Mouse (Mus musculus): ENCODE results near the gene Cilp2.

Gene Cilp2

DNA sequence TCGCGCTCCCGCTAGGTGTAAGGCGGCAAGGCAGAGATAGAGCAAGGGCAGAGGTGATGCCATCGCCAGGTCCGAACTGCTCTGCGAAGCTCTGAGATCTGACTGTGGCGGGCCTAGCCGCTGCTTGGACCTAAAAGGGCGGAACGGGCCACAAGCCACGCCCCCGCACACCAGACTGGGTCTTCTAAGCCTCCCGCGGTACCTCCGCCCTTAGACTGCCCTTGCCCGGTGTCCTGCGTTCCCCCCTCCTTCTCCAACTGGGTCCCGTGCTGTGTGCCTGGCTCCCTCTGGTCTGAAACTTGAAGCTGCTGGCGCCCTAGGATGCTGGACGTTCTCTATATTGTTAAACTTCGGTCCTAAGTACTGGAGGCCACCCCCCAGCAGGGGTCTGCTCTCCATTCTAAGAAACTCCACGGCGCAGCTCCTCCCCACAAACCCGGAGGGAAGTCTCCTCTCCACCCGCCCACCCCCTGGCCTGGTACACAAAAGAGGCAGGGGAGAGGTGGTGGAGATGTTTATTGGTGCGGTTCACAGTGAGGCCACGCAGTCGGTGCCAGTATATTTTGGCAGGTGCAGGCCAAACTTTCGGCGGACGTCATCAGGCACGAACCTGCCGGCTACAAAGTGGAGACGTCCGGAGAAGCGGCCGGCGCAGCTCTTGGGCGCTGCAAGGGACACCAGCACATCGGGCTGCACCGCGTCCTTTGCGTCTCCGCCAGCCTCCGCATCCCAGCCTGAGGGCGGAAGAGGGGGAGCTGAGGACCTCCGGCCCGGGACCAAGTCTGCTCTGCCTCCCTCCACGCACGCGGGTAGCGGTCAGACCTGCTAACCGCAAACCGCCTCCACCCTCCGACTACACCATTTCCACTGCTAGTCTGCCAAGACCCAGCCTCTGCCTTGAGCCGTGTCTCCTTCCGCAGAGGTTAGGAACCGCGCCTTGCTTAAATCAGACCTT lies at the start of gene Cilp2:
Gene Cilp2, minus strand, starts transcription at position 399 of the 955 bp plus-strand sequence.
- no peak for DNase-seq

- DNase-seq = no peak
These were observed 48.7 kb upstream of the Cilp2 start for GRCm38 (mm10) chr8:69936050-69936794.

DNA sequence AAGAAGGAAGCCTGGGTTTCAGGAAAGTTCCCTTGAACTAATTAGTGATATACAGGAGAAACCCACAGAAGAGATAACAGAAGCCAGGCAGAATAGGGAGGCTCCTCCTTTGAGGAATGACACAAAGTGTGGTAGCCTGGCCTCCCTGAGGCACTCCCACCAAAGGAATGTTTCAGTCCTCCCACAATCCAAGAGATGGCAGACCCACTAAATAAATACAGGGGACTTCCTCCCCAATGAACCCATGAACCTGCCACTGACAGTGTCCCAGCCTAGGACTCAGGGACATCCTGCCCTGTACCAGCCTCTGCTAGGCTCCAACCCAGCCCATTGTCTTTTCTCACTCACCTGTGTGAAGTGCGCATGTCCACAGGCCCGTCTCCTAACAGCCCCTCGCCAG lies 47.9 kb upstream of the Cilp2 start:
- DNase-seq = no peak

- DNase-seq = no peak
These were observed 47.1 kb upstream of the Cilp2 start for GRCm38 (mm10) chr8:69934582-69934981.

DNA sequence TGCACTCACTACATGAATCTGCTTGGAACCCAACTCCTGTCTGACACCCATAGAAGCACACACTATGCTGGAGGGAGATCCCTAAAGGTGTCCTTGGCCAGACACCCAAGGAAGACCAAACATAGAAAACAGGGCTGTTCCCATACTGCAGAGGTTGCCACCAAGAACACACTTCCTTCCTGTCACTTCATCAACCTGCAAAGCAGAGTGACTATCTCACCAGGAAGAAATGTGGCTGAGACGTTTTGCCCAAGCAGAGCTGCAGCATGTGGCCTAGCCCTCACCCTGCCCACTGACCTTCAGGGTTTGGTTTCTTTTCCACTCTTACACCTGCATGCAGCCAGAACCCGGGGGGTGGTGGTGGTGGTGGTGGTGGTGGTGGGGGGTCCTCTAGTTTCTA lies 46.3 kb upstream of the Cilp2 start:
- DNase-seq = no peak

DNA sequence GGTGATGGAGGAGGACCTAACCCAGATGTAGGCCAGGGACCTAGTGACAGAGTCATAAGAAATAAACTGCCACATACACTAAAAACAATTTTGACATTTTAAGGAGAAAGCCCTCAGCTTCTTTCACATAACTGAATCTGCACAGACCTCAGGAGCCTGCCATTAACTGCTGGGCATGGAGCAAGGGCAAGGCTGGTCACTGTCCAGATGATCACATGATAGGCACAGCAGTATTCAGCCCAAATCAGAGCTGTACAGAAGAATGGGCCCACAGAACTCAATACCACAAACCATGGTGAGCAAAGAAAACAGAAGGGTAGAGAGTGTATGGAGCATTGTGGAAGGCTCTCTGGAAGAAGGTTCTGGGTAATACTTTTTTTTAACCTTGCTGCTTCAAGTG lies 39.4 kb upstream of the Cilp2 start:
- DNase-seq = no peak

DNA sequence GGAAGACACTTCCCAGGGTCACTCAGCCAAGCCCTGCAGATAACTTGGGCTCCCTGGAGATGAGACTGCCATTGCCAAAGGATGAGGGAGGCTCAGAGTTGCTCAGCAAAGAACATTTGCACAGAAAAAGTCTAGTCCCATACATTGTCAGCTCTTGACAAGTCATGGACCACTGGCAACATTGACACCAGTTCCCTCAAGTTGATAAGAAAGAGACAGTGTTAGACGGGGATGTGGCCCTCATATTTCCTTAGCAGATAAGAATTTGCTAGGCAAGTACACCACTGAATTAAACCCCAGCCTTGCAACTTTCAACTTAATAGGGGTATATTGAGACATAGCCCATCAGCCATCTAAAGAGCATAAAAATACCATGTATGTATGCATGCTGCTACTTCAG lies 36.5 kb upstream of the Cilp2 start:
- no peak for DNase-seq

DNA sequence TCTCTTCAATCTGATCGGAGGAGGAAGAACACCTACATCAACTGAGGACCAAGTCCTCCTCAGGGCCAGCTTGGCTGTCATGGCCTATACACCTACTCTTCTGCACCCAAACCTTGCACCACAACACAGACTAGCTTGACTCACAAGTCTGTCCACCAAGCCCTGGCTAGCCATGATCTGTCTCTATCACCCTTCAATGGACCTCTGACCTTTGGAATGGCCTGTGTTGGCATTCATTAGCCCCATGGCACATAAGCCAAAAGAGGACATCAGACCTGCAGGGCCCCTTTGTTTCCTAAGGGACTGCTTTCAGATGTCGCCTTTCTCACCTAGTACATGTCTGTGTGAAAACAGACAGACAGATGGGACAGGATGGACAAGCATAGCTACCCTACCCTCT lies 33.7 kb upstream of the Cilp2 start:
- DNase-seq = no peak

GRCm38 (mm10) chr8:69919876-69920662 lies 32.6 kb upstream of the Cilp2 start:
- DNase-seq = peak; percentile 56

DNA sequence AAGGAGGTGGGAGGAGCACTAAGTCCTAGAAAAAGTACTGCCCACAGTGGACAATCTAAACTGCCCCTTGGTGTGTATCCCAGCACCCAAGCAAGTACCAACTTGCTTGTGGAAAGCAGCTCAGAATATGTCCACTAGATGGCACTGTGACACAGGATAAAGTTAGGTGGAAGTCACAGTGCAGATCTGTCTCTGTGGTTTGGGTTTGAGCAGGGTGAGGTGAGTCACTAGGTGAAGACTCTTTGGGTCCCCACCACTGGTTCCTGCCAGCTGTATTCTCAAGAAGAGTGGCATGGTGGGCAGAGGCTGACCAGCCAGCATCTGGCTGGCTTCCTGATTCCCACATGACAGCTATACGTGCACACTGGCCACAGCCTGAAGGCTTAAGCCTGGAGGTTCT lies 31.5 kb upstream of the Cilp2 start:
- peak; percentile 82 for DNase-seq

DNA sequence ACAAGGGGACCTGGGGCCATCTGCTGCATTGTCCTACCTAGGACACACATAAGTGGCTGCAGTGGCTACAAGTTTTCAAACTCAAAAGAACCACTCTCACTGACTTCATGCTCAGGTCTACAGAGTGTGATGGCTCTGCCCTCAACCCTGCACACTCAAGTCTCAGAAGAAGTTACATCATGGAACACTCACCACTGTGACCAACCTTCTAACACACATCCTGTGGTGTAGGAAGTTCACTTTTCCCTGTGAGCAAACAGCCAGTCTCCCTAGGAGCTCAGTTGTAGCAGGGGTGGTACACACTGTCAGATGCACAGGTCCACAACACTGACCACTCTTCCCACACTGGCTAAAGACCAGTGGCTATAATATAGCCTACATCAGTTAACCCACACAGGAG lies 31.0 kb upstream of the Cilp2 start:
- DNase-seq = no peak

- DNase-seq = no peak
These were observed 28.3 kb upstream of the Cilp2 start for GRCm38 (mm10) chr8:69915748-69916147.

DNA sequence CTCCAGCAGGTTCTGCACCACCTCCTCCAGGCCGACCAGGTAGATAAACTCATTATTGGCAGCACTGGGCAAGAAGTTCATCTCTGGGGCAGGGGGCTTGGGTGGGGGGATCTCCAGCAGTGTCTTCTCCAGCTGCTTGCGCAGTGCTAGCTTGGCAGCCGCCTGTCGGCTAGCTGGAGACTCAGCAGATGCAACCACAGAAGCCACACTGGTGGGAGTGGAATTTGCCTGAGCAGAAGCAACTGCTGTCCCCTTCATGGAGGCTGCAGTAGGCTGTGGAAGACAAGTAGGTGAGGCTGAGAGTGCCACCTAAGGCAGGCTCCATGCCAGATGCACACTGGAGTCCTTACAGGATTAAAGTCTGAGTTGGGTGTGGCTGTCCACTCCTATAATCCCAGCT lies 27.0 kb upstream of the Cilp2 start:
- no peak for DNase-seq

GRCm38 (mm10) chr8:69912478-69913074 lies 25.1 kb upstream of the Cilp2 start:
- DNase-seq = no peak

DNA sequence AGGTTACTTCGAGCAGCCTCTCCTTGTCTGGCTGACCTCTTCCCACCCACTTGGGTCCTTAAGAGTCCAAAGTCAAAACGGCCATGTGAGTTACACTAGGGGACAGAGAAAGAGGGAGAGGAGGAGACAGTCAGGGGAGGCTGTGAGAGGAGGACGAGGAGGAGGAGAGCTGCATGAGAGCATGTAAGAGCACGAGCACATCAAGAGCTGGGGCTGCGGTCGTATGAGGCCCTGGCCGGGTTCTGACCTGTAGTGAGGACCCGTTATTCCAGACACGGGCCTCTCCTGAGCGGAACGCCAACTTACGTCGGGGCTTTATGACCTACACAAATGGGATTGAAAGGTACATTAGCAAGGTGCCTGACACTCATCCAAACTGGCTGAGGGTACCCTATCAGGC lies 24.4 kb upstream of the Cilp2 start:
- no peak for DNase-seq

DNA sequence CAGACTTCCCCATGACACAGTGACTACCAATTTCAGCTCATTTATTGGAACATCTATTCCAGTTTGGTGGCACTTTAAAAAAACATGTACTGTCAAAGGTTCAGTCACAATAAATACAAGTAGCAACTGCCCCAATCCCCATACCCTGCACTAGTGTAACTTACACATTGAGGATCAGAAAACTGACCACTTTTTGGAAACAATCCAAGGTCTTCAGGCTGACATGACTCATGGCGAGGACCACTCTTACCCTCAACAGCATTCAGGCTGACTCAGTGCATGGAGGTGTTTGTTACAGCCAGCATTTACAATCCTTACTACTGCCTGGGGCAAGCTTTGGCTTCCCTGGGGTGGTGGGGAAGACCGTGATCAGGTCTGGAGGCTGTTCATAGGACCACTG lies 19.6 kb upstream of the Cilp2 start:
- DNase-seq = no peak

- DNase-seq = no peak
These were observed 18.8 kb upstream of the Cilp2 start for GRCm38 (mm10) chr8:69906260-69906659.

GRCm38 (mm10) chr8:69904096-69904495 lies 16.6 kb upstream of the Cilp2 start:
- no peak for DNase-seq

DNA sequence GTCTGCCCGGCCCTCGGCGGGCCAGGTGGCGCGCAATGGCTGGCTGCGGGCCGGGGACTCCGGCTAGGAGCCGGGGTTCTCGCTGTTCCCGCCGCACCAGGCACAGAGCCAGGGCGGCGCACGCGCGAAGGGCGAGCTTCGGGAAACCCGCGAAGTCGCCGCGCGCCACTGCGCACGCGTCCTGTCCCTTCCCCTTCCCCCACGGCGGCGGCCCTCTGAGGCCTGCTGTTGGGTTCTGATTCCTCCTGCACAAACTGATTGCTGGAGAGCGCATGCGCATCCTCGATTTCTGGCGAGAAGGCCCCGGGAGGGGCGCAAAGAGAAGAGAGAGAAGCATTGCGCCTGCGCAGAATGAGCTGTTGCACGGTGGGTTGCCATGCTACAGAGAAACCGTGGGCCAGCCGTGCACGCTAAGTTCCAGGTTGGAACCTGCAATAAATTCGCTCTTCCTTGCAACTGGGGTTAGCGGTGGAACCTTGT lies 15.6 kb upstream of the Cilp2 start:
- peak; percentile 98 for DNase-seq

- peak; percentile 60 for DNase-seq
These were observed 14.9 kb upstream of the Cilp2 start, which contains the start of the genes Tssk6, Ndufa13 and Yjefn3 for GRCm38 (mm10) chr8:69902163-69903062. Tssk6 (plus strand) TSS chr8:69902184. Ndufa13 (minus strand) TSS chr8:69902558. Yjefn3 (minus strand) TSS chr8:69902712.

DNA sequence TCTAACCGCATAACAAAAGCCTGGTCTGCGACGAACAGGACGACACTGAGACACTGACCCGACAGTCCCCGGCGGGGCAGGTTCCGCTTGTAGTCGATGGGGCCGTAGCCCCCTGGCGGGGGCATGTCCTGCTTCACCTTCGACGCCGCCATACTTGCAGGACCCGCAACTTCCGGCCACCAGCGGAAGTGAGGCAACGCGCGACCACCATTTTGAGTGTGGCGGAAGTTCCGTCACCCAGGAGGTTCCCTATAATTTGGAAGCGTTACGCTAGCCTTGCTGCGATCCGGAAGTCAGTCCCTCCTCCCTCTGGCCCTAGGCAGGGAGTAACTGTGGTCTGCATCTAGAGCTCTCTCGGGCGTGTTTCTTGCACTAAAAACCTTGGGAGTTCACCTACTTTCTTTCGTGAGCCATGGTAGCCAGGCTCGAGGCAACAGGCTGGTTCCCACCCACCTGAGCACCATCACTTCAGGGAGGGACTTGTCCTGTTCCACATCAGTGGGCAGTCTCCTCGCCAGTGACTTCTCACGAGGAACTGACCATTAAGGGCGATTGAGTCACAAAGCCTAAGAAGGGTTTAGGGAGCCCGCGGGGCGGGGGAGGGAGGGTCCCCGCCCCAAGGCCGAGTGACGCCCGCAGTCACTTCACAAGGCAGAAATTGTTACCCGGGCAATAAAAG lies 14.1 kb upstream of the Cilp2 start:
- DNase-seq = peak; percentile 98

Data from thymus, postnatal 25 days (tissue).